ENCODE assay signal across 10 mouse cellular contexts in the genomic region with DNA sequence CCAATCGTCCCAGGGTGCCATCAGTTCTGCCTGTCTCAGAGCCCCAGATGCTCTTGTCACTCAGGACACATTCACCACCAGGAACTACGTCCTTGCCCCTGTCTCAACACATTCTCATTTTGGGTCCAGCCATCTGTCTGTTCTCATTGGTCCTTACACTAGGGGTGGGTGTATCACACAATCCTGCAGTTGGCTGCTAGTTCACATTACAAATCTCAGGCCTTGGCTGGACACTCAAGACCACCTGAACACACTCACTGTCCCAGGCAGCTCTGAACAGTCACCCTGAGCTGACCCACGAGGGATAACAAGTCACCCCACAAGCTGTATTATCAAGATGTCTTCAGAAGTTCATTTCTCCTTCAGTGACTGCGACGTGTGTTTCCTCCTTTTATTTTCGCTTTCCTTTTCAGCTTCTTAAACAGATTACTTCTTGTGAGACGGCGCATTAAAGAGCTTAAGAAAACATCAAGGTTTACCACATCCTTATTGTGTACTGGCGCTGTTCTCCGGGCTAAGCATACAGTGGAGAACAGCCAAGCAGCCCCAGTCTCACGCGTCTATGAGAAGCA. TPM values are rescaled to one million over a fixed set of nuclear protein-coding genes. Genes with fewer than 3 reads are reported as not detected.
DNase-seq lines count a peak whose midpoint lies in the region; ATAC-seq and TF ChIP-seq lines count a peak whose summit lies in the region.
"Had no signal": no experiment of that assay in that cellular context is flagged by ENCODE, and none has a peak within 500 bp of the region (broad histone marks: within the 10 kb centered on the region; RNA-seq: fewer than 3 reads in every experiment).

No protein-coding gene starts in this region.

- H3K27me3 ChIP-seq in limb, embryonic 14.5 days (ENCODE audit: control insufficient read depth, insufficient read depth, low read length): no peaks in the 10 kb centered on the region
- no peaks in the 10 kb centered on the region for H3K27me3 ChIP-seq in neural tube, embryonic 15.5 days (replicated peaks)

- peak; percentile 32; the same call in 1 of the 2 replicates for ATAC-seq in limb, embryonic 14.5 days (ENCODE audit: low FRiP score, low read depth)
- no peak for ATAC-seq in neural tube, embryonic 15.5 days (ENCODE audit: low FRiP score)
- ATAC-seq in erythroblast, adult 5-6 weeks (replicated peaks; ENCODE audit: low FRiP score, poor library complexity, severe bottlenecking): no peak

- no peaks in the 10 kb centered on the region for H3K4me1 ChIP-seq in limb, embryonic 14.5 days (ENCODE audit: control insufficient read depth, insufficient read depth, low read length)
- peaks cover 7% of the 10 kb centered on the region for H3K4me1 ChIP-seq in neural tube, embryonic 15.5 days

- no peak overlapping the region for H3K27ac ChIP-seq in limb, embryonic 14.5 days (replicated peaks; ENCODE audit: low read depth, low read length)
- H3K27ac ChIP-seq in neural tube, embryonic 15.5 days (replicated peaks): no peak overlapping the region

- no peak for TF ChIP-seq POLR2A in limb, embryonic 14.5 days (IDR thresholded peaks at IDR 0.05; ENCODE audit: borderline replicate concordance, extremely low read depth, insufficient read depth, insufficient read length)

- DNase-seq in 416B (ENCODE audit: low read depth): peak; percentile 88
- peak; percentile 89 for DNase-seq in CD4-positive, CD25-positive, alpha-beta regulatory T cell, adult 2 months (ENCODE audit: low read depth, low spot score)
- no peak for DNase-seq in limb, embryonic 14.5 days (ENCODE audit: low spot score)
- DNase-seq in natural killer cell, adult 2 months (ENCODE audit: low spot score in 2 of 2): peak; percentile 74 to 78
- no peak for DNase-seq in layer of hippocampus, postnatal 14 days (ENCODE audit: low spot score in 2 of 2)
- DNase-seq: right cerebral cortex, postnatal 4 days had no signal

- no peaks in the 10 kb centered on the region for H3K36me3 ChIP-seq in limb, embryonic 14.5 days (ENCODE audit: control insufficient read depth, insufficient read depth, low read length)
- no peaks in the 10 kb centered on the region for H3K36me3 ChIP-seq in neural tube, embryonic 15.5 days

- H3K4me2 ChIP-seq in limb, embryonic 14.5 days (replicated peaks; ENCODE audit: low read depth, low read length, severe bottlenecking): no peak overlapping the region
- H3K4me2 ChIP-seq in neural tube, embryonic 15.5 days: no peak overlapping the region

- H3K4me3 ChIP-seq in limb, embryonic 14.5 days (replicated peaks; ENCODE audit: low read length): no peak overlapping the region
- no peak overlapping the region for H3K4me3 ChIP-seq in neural tube, embryonic 15.5 days (replicated peaks)

- 56% methylated on average over 12 of the region's 12 CpGs for WGBS in limb, embryonic 14.5 days
- WGBS in neural tube, embryonic 15.5 days: 35% methylated on average over 12 of the region's 12 CpGs

- H3K9ac ChIP-seq in limb, embryonic 14.5 days (ENCODE audit: low read depth, low read length, severe bottlenecking): no peak overlapping the region
- no peak overlapping the region for H3K9ac ChIP-seq in neural tube, embryonic 15.5 days (replicated peaks)

- no peaks in the 10 kb centered on the region for H3K9me3 ChIP-seq in limb, embryonic 14.5 days (ENCODE audit: control insufficient read depth, low read length)
- H3K9me3 ChIP-seq in neural tube, embryonic 15.5 days (replicated peaks): no peaks in the 10 kb centered on the region

RNA-seq across cellular contexts. Expression of gene Abhd12b, which starts 17.7 kb away (rescaled TPM):
- polyA plus RNA-seq in limb, embryonic 14.5 days (2012; rRNA removed): 0.04 TPM in 1 of 2 replicates, not detected in the other
- polyA plus RNA-seq in limb, embryonic 14.5 days (2014; fragmentation: Nextera tagmentation; extraction: Ambion mirVana): not detected in 2 replicates
- 0.20 and 0.22 TPM in 2 replicates for polyA plus RNA-seq in neural tube, embryonic 15.5 days (2015; fragmentation: Nextera tagmentation; extraction: Ambion mirVana)
- total RNA-seq in erythroblast, adult 5-6 weeks (2015; ENCODE audit: low replicate concordance): not detected in 2 replicates
- not detected in 2 replicates for total RNA-seq in erythroblast, adult 5-6 weeks (2017; ENCODE audit: low replicate concordance)
- not detected for total RNA-seq in layer of hippocampus, postnatal 14 days (2021)
- total RNA-seq: midbrain, postnatal 0 days had no signal
- polyA plus RNA-seq: embryonic facial prominence, embryonic 11.5 days had no signal

RNA-seq across cellular contexts. Expression of gene Nin, which starts 22.8 kb away (rescaled TPM):
- 14.3 and 16.9 TPM in 2 replicates for polyA plus RNA-seq in limb, embryonic 14.5 days (2012; rRNA removed)
- 13.7 and 16.1 TPM in 2 replicates for polyA plus RNA-seq in limb, embryonic 14.5 days (2014; fragmentation: Nextera tagmentation; extraction: Ambion mirVana)
- polyA plus RNA-seq in neural tube, embryonic 15.5 days (2015; fragmentation: Nextera tagmentation; extraction: Ambion mirVana): 9.1 and 10.6 TPM in 2 replicates
- 25.7 and 43.9 TPM in 2 replicates for total RNA-seq in erythroblast, adult 5-6 weeks (2015; ENCODE audit: low replicate concordance)
- 42.9 and 61.9 TPM in 2 replicates for total RNA-seq in erythroblast, adult 5-6 weeks (2017; ENCODE audit: low replicate concordance)
- 10 to 100 TPM; 55.1 to 55.9 TPM for total RNA-seq in layer of hippocampus, postnatal 14 days (2021)

Comparison
In these comparisons a context has a peak if more than half of its experiments do, and no peak if none do; other contexts are left out.
1. DNase-seq: peak in 416B (single experiment), CD4-positive, CD25-positive, alpha-beta regulatory T cell, adult 2 months (single experiment) and natural killer cell, adult 2 months (2 of 2); none in limb, embryonic 14.5 days (single experiment) and layer of hippocampus, postnatal 14 days (0 of 2).